Comparison of ENCODE assay signal across 18 mouse cellular contexts in genomic region chr2:3144291-3144690, GRCm38 (mm10). TPM values are rescaled to one million over a fixed set of nuclear protein-coding genes. Genes with fewer than 3 reads are reported as not detected.
DNase-seq lines count a peak whose midpoint lies in the region; ATAC-seq and TF ChIP-seq lines count a peak whose summit lies in the region.
"Had no signal": no experiment of that assay in that cellular context is flagged by ENCODE, and none has a peak within 500 bp of the region (broad histone marks: within the 10 kb centered on the region; RNA-seq: fewer than 3 reads in every experiment).

No protein-coding gene starts in this region.

- no peak for TF ChIP-seq CTCF in hindbrain, postnatal 0 days (IDR thresholded peaks at IDR 0.05; ENCODE audit: low read depth)

- H3K4me1 ChIP-seq in hindbrain, postnatal 0 days (ENCODE audit: insufficient read depth, low read length): no peaks in the 10 kb centered on the region

- no peaks in the 10 kb centered on the region for H3K36me3 ChIP-seq in hindbrain, postnatal 0 days (ENCODE audit: insufficient read depth, low read length)
- H3K36me3 ChIP-seq: embryonic facial prominence, embryonic 13.5 days; forebrain, embryonic 12.5 days; hindbrain, embryonic 15.5 days had no signal

- H3K9ac ChIP-seq in hindbrain, postnatal 0 days (replicated peaks; ENCODE audit: low read length): no peak overlapping the region
- H3K9ac ChIP-seq: embryonic facial prominence, embryonic 13.5 days; forebrain, embryonic 12.5 days; forebrain, postnatal 0 days; heart, embryonic 12.5 days; hindbrain, embryonic 15.5 days had no signal

- H3K4me3 ChIP-seq in hindbrain, postnatal 0 days (ENCODE audit: low read length): no peak overlapping the region
- H3K4me3 ChIP-seq: embryonic facial prominence, embryonic 13.5 days; forebrain, embryonic 12.5 days; heart, embryonic 12.5 days; hindbrain, embryonic 15.5 days had no signal

- H3K27me3 ChIP-seq in hindbrain, postnatal 0 days (ENCODE audit: insufficient read depth, low read length): no peaks in the 10 kb centered on the region
- H3K27me3 ChIP-seq: embryonic facial prominence, embryonic 13.5 days; forebrain, embryonic 12.5 days; heart, embryonic 12.5 days; hindbrain, embryonic 15.5 days had no signal

- WGBS in hindbrain, postnatal 0 days: 86% methylated on average over 5 of the region's 5 CpGs

- H3K4me2 ChIP-seq in hindbrain, postnatal 0 days (ENCODE audit: low read depth, low read length): no peak overlapping the region
- H3K4me2 ChIP-seq: embryonic facial prominence, embryonic 13.5 days; forebrain, embryonic 12.5 days; heart, embryonic 12.5 days; hindbrain, embryonic 15.5 days had no signal

- ATAC-seq in hindbrain, postnatal 0 days: no peak
- ATAC-seq: forebrain, postnatal 0 days; inflammation-experienced regulatory T-cells, adult 6 months had no signal

- no peak overlapping the region for H3K27ac ChIP-seq in hindbrain, postnatal 0 days
- H3K27ac ChIP-seq: embryonic facial prominence, embryonic 13.5 days; forebrain, embryonic 12.5 days; hindbrain, embryonic 15.5 days had no signal

- no peaks in the 10 kb centered on the region for H3K9me3 ChIP-seq in hindbrain, postnatal 0 days (ENCODE audit: low read length)
- H3K9me3 ChIP-seq: embryonic facial prominence, embryonic 13.5 days; forebrain, embryonic 12.5 days; heart, embryonic 12.5 days; hindbrain, embryonic 15.5 days had no signal

- DNase-seq in layer of hippocampus, adult 11-12 months (ENCODE audit: low spot score): peak; percentile 33
- no peak for DNase-seq in layer of hippocampus, postnatal 10 days (ENCODE audit: low spot score in 2 of 2)
- peak; percentile 57 for DNase-seq in right cerebral cortex, adult 18-20 months
- no peak for DNase-seq in right cerebral cortex, postnatal 4 days
- peak; percentile 18 for DNase-seq in adrenal gland, postnatal 25 days
- peak; percentile 48 for DNase-seq in telencephalon, adult 2 months (ENCODE audit: low read depth, low spot score)
- no peak for DNase-seq in hindbrain, postnatal 0 days (ENCODE audit: low spot score)
- no peak for DNase-seq in cerebellum, adult 18-20 months
- DNase-seq: cerebellum, adult 11 months; cerebellum, adult 9-10 months; cerebellum, postnatal 36 days; forebrain, postnatal 0 days; gastrocnemius, postnatal 14 days had no signal

RNA-seq across cellular contexts. Expression of gene Fam171a1, which starts 30.3 kb away (rescaled TPM):
- total RNA-seq in layer of hippocampus, postnatal 10 days (2021): 10 to 100 TPM; 56.6 to 59.2 TPM
- 27.7 and 33.6 TPM in 2 replicates for total RNA-seq in adrenal gland, postnatal 25 days (2021)
- 56.5 and 60.3 TPM in 2 replicates for total RNA-seq in hindbrain, postnatal 0 days (2014; rRNA removed)
- 32.7 and 35.4 TPM in 2 replicates for polyA plus RNA-seq in hindbrain, postnatal 0 days (2015; fragmentation: Nextera tagmentation; extraction: Ambion mirVana)
- polyA plus RNA-seq: inflammation-experienced regulatory T-cells, adult 6 months had no signal

Comparison
In these comparisons a context has a peak if more than half of its experiments do, and no peak if none do; other contexts are left out.
1. DNase-seq: peak in layer of hippocampus, adult 11-12 months (single experiment), right cerebral cortex, adult 18-20 months (single experiment), adrenal gland, postnatal 25 days (single experiment) and telencephalon, adult 2 months (single experiment); none in layer of hippocampus, postnatal 10 days (0 of 2), right cerebral cortex, postnatal 4 days (single experiment), hindbrain, postnatal 0 days (single experiment) and cerebellum, adult 18-20 months (0 of 2).